Mouse (Mus musculus) cerebellum, adult 2 months (tissue): Measurements from ENCODE around the gene 4931409K22Rik.

Experiments
- CTCF ChIP-seq: fragments of 200-500 bp; IDR thresholded peaks from 2 replicates; pipeline ENCODE4 v1.5.1; 2011; ENCODE audit warnings: low read depth, mild to moderate bottlenecking, control low read depth, low read length, moderate library complexity, borderline replicate concordance; ENCODE audit not compliant: insufficient read depth
- POLR2A ChIP-seq: fragments of 200-500 bp; IDR thresholded peaks from 2 replicates; pipeline ENCODE4 v1.6.1; 2011; ENCODE audit warnings: low read length, control low read depth, borderline replicate concordance; ENCODE audit not compliant: insufficient read depth

DNA sequence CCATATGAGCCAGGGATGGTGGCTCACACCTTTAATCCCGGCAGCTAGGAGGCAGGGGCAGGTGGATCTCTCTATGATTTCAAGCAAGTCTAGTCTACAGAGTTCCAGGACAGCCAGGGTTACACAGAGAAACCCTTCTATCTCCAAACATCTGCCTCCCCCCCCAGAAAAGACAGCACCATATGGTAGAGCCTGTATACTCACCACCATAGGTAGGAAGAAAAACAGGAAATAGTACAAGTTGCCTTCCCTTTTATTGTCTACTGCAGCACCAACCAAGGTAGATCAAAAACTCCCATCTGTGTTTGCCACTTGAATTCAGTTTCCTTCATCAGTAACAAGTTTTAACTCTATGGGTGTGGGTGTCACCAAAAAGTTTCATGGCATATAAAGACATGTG lies 19.3 kb upstream of the 4931409K22Rik start:
- no peak for TF ChIP-seq CTCF
- no peak for TF ChIP-seq POLR2A
